Mouse (Mus musculus) retina, adult 2 months (tissue): ENCODE measurements around the gene Rtp2.

Experiments
- DNase-seq: peaks from one replicate; pipeline ENCODE4 v3.0.0-alpha.2; 2012; ENCODE audit warnings: low read depth, low spot score

Rtp2 gene

DNA sequence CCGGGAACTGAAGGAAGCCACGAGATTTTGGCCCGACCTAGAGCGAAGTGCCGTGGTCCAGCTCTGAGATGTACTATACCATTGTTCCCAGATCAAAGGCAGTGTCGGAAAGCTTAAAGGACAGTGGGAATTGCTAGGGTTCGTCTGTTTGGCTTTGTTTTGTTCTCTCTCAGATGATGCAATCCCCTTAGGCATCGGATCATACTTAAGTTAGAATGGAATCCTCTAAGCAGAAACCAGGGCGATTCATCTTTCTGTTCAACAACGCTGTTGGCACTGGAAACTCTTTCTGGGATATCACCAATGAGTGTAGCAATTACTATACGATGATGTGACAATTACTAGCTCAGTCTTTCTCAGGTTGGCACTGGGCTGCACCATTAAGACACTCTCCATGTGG lies at the start of gene Rtp2:
Rtp2 (minus strand) TSS at position 101 of the 400 bp plus-strand sequence.
- DNase-seq = no peak

DNA sequence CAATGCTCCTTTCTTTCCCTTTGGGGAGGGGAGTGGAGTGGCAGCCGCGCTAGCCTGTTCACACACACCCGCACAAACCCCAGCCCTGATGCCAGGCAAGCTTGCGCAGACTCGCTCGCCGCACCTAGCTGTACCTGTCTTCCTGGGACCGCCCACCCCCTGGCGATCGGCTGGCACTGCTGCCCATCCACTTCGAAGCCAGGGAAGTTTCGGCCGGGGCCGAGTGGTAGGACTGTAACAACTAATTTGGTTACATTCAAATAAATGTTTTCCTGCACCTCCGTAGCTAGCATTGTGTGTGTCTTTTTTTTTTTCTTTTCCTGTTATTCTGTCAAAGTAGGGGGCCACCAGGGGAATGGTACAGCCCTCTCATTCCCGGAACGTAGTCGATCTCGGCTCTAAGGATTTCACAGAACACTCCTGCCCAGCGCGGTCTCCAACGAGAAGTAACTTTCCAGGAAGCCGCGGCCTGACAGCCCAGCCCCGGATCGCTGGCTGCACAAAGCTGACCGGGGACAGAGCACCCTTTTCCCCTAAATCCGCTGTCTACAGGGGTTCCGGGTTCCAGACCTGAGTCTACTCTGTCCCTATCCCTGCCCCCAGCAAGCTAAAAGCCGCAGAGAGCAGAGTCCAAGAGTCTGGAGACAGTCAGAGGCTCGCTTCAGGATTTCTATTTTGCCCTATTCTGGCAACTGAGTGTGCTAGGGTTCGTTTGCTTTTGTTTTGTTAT lies 49.0 kb upstream of the Rtp2 start:
- no peak for DNase-seq

DNA sequence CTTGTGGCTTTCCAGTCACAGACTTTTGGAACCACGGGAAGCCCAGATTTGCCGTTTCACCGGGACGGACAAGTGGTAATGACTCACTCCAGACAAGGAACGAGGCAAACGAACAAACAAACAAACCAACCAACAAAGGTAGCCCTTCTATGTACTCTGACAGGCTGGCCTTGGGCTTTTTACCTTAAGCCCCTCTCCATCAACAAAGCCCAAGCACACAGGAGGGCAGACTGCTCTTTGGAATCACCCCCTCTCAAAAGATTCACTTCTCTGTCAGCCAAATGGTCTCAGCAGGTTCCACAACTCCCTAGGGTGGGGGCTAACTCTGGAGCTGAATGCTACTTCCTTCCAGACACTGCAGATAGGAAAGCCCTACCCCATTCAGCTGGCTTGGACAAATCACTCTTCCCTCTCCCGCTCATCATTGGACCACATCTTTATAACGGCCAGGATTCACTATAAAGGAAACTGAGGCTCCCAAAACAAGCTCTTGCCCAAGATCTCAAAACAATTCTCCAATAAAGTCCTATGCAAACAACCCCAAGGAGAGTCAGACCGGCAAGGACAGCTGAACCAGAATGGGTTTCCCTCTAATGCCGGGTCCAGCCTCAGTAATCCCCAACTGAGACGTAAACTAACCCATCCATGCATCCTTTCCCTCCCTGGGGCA lies 48.1 kb upstream of the Rtp2 start:
- no peak for DNase-seq

DNA sequence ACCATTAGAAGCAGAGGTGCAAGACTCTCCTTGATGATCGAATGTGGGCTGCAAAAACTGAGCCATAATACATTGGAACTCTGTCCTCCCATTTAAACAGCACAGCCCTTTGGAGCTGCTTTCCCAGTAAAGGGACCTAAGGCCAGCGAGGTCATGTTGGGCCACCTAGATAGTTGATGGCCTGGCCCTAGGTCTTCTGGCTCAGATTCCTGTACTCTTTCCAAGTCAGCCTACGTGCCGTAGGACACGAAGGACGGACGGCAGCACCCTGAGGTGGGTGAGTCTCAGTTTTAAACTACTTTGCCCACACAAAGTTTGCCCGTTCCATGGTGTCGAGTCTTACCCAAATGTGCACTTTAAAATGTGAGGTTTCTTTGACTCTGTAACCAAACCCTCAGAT lies 47.3 kb upstream of the Rtp2 start:
- no peak for DNase-seq

DNA sequence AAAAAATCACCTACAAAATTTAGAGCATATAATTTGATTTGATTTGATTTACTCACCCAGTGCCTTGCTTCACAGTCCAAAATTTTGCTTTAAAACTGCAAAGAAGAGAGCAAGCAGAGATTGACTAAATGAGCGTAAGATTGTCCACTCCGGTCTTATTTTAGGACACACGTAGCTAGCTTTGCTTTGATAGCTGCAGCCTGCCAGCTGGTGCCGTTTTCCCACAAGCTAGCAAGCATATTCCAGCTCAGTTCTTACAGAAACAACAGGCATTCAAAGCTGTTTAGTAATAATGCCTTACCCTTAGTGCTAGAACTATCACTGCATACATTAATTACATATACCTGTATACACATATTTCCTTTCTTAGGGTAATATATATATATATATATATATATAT lies 46.3 kb upstream of the Rtp2 start:
- DNase-seq = no peak

DNA sequence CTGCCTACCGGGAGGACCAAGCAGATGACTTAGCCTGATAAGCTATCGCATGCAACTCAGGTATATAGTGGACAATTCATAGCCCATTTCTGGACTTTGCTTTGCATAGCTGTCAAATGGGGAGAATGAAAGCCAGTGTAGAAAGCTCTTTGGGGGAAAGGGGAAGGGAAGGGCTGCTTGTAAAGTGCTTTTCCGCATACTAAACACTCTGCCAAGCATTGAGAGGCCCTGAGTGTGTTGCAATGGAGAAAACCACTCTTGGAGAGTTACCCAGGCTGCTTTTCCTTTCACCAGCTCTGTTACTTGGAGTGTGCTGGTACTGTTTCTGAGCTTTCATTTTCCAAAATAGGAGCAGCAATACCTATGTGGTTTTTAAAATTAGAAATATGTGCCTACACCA lies 45.5 kb upstream of the Rtp2 start:
- DNase-seq = no peak

DNA sequence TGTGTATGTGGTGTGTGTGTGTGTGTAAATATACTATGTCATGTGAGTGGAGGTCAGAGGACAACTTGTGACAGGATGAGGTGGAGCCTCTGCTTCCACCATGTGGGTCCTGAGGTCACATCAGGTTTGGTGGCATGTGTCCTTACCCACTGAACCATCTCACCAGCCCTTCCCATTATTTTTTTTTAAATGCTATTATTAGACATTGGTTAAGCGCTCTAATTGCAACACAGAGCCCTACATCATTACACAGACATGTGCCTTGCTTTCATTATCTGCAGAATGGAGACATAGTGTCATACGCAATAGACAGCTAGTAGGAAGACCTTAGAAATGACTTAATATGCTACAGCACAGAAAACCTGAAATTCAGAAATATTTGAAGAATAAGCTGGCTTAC lies 44.0 kb upstream of the Rtp2 start:
- DNase-seq = no peak

DNA sequence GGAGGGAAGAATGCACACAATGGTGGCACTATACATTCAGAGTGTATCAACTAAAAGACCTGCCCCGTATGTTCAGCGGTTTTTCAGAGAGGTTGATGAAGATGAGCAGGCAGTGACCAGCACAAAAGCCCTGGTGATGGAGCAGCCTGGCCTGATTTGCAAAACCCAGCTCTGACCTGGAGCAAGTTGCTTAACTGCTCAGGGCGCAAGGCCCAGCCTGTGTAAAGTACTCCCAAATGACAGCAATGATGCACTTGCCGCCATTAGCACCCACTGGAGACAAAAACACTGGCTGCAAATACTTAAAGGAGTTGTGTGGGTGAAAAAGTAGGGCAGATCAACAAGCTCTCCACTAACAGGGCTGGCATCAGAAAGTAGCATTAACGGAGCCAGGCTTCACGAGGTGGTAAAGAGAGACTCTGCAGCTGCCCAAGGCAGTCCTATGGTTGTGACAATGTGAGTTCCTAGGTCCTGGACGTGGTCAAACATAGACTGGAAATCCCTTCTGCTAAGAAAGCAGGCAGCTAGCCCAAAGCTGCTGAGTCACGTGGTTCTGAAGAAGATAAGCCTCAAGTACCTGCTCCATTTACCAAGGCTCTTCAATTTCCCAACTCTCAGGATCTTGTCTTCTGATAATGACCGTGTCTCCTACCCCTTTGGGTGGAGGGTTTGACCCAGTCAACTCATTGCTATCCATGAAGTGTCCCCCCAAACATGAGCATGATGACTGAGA lies 41.6 kb upstream of the Rtp2 start:
- DNase-seq = no peak

DNA sequence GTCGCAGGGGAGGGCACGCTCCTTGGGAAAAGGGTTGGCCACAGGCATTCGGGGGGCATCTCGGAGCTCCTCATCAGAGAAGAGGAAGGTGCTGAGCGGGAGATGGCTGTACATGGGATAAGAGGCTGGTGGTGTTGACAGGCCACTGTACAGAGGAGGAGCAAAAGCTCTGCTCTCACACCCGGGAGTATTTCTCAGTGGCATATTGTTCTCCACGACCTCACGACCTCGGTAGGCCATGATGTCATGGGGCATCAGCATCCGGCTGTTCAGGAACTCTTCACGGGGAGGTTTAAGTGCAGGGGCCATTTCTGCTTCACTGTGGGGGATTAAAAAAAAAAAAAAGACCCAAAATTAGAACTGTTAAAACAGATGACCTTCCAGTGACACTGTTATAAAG lies 40.7 kb upstream of the Rtp2 start:
- no peak for DNase-seq

DNA sequence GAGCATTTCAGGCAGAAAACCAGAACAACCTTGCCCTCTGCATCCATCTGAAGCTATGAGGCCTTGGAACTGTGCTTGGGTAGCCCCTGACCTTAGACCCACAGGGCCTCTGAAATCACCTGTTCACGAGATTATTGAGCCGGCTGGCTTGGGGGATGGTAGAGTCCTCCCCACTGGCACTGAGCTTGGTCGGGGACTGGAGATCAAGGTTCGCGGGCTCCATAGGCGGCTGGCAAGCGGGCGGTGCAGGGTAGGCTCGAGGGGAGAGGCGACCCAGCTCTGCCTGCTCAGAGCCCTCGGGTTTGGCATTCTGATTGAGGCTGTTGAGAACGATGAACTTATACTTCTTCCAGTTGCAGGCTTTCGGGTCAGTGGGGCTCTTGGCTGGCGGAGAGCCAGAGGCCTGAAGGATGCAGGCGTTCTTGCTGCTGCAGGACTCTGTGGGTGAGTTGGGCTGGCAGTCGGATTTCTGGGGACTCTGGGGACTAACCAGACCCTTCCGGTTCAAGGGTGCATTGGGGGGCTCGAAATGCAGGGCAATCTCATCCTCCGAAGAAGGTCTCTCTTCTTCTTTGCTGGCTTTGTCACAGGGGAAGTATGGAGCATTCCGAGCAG lies 40.0 kb upstream of the Rtp2 start:
- no peak for DNase-seq

DNA sequence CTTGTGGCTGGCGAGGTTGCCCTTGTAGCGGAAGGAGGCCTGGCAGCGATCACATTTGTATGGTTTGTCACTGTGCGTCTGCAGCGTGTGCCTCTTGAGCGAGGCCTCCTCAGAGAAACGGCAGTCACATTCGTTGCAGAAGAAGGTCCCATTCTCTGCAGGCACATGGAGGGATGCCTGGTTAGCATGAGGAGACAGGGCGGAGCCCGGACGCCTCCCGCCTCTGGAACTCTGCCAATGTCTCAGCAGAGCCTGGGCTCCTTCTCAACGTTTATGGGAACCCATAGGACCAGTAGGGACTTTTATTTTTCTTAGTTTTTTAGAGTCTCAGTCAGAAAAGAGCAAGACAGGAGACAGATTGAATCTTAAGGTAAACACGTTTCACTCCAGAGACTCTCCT lies 37.7 kb upstream of the Rtp2 start:
- no peak for DNase-seq

DNA sequence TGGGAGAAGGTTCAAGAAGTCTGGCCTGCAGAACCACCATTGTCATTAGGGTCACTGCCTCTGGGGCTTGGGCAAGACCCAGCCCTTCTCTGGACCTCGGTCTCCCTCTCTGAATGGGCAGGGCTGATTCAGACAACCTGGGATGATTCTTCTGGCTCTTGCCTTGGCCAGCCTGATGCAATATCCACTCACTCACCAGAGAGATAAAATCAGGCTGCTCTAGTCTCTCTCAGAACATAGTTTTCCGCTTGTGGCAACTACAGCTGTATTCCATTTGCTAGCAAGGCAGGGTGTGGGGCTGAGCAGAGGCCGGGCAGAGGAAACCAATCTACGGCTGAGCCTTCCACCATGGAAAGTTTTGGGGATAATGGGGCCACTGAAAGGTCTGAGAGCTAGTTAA lies 36.7 kb upstream of the Rtp2 start:
- DNase-seq = no peak

DNA sequence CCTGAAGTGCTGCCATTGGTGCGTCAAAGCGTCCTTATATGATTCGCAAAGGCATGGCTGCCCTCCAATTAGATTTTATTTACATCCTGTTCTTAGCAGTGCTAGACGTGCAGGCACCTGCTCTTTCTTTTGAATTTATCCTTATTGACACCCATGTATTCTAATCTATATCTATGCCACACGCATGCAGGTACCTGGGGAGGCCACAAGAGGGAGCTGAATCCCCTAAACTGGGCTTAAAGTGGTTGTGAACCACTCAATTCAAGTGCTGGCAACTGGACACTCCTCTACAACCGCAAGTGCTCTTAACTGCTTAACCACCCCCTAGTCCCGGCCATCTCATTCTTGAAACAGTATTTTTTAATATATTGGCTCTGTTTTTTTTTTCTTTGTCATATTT lies 35.1 kb upstream of the Rtp2 start:
- DNase-seq = no peak

DNA sequence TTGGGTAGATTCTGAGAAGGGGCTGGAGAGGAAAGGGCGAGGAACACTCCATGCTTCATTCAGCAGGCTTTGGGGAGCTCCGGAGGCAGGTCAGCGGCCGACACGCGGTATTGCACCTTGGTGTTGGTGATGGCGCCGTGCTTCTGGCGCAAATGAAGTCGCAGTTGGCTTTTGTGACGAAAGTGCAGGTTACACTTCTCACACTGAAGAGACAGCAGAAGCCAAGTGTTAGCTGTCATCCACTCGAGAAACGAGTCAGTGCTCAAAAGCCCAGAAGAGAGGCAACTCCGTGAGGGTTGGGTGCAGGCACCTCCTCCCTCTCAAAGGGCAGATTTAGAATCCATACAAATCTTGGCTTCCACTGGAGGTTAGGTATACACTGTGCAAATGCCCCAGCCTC lies 33.9 kb upstream of the Rtp2 start:
- no peak for DNase-seq

DNA sequence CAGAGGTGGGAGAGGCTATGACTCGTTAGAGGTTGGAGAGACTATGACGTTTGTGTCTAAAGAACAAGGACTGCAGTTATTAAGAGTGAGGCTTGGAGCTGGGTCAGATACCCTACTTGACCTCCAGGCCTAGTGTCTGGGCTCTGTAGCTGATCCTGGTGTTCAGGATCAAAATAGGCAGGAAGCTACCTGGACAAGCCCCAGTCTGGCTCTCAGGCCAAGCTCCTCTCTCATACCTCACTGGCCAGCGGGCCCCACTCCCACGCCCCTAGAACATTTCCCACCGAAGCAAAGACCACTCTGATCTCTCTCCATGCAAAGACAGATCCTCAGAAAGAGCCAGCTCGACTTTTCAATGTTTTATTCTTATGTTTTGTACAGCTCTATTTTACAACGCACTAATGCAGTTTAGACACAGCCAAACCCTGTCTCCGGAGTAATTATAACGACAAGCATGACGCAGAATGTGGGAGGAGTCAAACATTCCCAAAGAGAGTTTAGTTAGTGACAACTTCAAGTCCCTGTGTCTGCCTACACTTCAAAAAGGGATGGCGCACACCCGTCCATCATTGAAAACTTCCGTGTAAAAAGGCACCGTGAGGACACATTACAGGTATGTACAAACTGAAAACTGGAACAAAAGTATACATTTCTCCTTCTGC lies 32.6 kb upstream of the Rtp2 start:
- no peak for DNase-seq

DNA sequence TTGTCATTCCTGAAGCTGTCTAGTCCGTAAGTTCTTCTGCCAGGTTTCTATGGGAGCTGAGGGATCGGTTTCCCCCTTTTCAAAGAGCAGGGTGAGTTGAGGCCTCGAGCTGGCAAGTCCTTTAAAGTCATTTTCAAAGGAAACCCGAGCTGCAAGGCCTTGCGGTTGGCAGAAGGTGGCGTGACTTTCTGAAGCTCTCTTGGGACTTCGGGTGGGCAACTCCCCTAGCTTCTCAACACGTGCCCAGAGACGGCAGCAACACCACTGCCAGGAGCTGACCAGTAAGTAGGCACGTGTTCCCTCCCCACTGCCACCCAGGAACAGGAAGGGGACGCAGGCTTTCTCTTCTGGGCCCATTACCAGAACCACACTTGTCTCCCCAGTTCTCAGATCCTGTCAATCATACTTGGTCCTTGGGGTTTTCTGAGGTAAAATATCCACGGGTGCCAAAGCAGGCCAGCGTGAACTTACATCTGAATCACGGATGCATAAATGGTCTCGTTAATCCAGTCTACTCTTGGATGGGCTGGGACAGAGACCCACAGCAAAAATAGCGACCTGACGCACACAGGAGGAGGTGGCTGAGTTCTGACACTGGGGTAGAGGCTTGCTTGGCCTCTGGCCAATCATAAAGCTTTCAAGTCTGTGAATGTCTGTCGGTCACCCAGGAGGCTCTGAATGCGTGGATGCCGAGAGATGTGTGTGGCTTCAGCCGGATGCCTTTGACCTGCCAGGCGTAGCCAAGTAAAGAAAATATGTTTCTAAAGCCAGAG lies 31.9 kb upstream of the Rtp2 start:
- no peak for DNase-seq

DNA sequence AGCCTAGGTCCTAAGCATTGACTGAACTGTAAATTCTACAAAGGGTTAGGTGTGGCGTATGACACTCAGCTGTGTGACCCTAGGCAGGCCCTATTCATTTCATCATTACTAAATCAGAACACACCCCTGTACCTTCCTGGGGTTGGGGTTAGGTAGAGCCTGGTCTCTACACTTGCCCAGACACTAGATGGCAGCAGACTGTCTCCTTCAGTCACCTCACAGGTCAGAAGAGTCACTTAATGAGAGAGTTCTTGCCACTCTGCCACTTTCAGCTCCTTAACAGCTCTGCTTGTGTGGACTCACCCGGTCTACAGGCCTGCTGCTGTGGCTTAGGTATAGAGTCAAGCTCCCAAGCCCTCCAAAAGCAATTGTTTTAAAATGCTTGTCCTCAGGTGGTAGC lies 30.2 kb upstream of the Rtp2 start:
- no peak for DNase-seq

DNA sequence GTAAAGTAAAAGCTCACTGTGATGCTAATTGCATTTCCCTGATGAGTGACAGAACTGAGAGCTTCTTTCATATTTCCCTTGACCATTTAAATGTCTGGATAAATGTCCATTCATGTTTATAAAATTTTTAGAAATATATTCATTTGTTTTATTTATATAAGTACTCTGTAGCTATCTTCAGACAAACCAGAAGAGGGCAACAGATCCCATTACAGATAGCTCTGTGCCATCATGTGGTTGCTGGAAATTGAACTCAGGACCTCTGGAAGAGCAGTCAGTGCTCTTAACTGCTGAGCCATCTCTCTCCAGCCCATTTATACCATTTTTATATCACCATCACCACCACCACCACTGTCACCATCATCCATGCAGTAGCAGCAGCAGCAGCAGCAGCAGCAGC lies 26.7 kb upstream of the Rtp2 start:
- no peak for DNase-seq

DNA sequence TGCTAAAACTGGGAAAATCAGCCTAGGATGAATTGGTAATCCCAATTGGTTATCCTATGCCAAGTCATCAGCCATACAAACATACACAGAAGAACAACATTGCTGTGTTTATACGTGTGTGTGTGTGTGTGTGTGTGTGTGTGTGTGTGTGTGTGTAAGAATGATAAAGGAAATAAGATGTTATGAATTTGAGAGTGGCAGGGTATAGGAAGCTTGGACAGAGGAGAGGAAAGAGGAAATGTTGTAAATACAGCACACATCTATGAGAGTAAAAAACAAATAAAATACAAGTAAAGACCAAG lies 21.7 kb upstream of the Rtp2 start:
- no peak for DNase-seq

DNA sequence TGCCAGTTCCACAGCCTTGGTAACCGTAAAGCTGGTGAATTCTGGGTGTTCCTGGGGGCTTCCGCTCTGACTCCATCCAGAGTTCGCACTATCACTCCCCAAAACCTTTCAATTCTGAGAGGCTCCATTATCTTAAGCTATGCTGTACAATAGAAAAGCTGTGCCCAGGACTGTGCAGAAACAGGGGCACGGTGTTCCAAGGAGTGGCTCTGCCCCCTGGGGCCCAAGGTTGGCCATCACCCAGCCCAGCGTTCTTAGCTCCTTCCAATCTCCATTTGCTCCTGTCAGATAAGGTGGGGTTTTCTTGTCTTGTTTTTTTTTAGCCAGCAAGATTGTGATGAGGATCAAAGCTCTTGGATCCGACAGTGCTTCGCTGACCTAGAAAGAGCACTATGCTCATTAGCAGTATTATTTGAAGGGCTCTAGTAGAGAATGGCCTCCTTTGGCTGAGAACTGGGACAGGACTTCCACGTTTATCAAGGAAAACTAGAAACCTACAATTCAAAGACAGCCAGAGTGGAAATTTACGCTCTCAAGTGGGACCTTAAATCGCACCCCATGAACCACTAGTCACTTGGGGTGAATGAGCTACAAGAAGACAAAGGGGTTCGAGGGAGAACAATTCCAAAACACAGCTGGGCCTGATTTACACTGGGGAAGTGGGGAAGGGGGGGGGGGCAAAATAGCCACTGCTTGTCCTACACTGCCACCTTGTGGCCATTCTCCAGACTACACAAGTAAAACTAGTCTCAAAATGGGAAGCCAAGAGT lies 21.2 kb upstream of the Rtp2 start:
- peak; percentile 44 for DNase-seq
